Mouse (Mus musculus): ENCODE measurements around the gene Pex6. TPM values are rescaled to one million over a fixed set of nuclear protein-coding genes. Genes with fewer than 3 reads are reported as not detected.

Gene Pex6
- polyA plus RNA-seq, 1 experiment from 2014 or later, result 18.8 TPM

DNA sequence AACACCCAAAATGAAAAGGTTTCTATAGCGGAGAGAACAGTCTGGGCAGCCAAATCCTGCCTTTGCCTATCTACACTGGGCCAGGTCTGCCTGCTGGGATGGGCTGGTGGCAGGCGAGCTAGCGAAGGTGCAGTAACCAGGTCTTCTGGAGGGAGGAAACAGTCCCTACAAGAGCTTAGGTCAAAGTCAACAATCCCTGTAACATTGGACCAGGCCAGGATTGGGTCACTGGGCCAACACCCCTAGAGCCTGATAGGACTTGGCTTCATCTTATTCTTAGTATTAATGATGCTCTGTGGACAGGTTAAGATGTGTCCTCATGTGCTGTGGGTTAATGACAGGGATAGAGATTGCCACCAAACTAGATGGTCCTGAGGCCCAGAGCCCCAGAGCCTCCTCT lies 22.8 kb downstream of the Pex6 start:
- no peak for ATAC-seq (ENCODE audit: insufficient number of reproducible peaks, insufficient read depth, low FRiP score, low read depth)
- H3K9ac ChIP-seq (replicated peaks; ENCODE audit: low read depth, low read length), result no peak overlapping the region
- no peak overlapping the region for H3K4me3 ChIP-seq (ENCODE audit: low read depth, low read length)
- H3K9me3 ChIP-seq (ENCODE audit: control insufficient read depth, low read depth, low read length), result no peaks in the 10 kb centered on the region
- WGBS, result 88% methylated on average over 3 of the region's 3 CpGs
- no peaks in the 10 kb centered on the region for H3K4me1 ChIP-seq (ENCODE audit: control insufficient read depth, insufficient read depth, low read length)
- H3K27ac ChIP-seq (ENCODE audit: low read length), result no peak overlapping the region
- H3K36me3 ChIP-seq (ENCODE audit: control insufficient read depth, insufficient read depth, low read length), result peaks cover 7% of the 10 kb centered on the region; the same call in 1 of the 2 replicates
- no peaks in the 10 kb centered on the region for H3K27me3 ChIP-seq (ENCODE audit: control insufficient read depth, insufficient read depth, low read length)
- H3K4me2 ChIP-seq (replicated peaks; ENCODE audit: low read depth, low read length), result no peak overlapping the region

DNA sequence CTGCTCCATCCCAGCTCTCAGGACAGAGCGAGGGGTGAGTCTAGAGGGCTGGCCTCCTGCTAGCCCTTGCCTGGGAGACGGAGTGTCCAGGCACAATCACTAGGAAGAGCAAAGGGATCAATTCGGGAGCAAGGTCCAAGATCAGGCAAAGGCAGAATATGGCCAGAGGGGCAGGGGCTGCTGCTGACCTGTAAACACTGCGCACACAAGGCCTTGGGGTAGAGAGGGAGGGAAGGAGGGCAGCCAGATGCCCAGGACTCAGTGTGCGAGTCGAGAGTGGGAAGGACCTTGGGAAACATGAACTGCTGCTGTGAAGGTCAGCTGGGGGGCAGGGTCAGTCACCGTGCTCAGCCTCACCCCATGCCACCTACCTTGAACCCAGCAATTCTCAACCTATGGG lies 24.0 kb downstream of the Pex6 start:
- Histone ChIP-seq H3K27me3 (ENCODE audit: control insufficient read depth, insufficient read depth, low read length) (no peaks in the 10 kb centered on the region), H3K9ac (replicated peaks; ENCODE audit: low read depth, low read length) (no peak overlapping the region), H3K4me2 (replicated peaks; ENCODE audit: low read depth, low read length) (no peak overlapping the region), H3K27ac (ENCODE audit: low read length) (no peak overlapping the region), H3K4me3 (ENCODE audit: low read depth, low read length) (no peak overlapping the region), H3K36me3 (ENCODE audit: control insufficient read depth, insufficient read depth, low read length) (peaks cover 7% of the 10 kb centered on the region; the same call in 1 of the 2 replicates), H3K4me1 (ENCODE audit: control insufficient read depth, insufficient read depth, low read length) (no peaks in the 10 kb centered on the region), H3K9me3 (ENCODE audit: control insufficient read depth, low read depth, low read length) (no peaks in the 10 kb centered on the region)
- ATAC-seq (ENCODE audit: insufficient number of reproducible peaks, insufficient read depth, low FRiP score, low read depth), result no peak
- WGBS, result 81% methylated on average over 7 of the region's 7 CpGs

DNA sequence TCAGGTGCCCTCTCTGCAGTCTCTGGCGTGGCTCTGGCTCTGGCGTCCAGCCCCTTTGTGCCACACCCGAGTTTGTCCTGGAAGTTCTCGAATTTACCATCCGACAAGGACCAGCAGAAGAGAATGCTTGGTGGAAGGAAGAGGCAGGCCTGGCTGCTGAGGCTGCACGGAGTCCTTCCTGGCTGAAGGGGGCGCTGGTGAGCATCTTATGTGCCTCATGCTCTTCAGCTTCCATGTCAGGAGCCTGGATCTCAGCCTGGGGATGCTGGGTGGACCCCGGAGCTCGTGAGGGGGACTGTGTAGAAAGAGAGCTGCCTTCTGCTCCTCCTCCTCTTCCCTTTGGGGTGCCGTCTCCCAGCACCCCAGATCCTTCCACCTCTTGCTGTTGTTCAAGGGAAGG lies 24.9 kb downstream of the Pex6 start:
- Histone ChIP-seq H3K36me3 (ENCODE audit: control insufficient read depth, insufficient read depth, low read length) (peaks cover 7% of the 10 kb centered on the region), H3K27me3 (ENCODE audit: control insufficient read depth, insufficient read depth, low read length) (no peaks in the 10 kb centered on the region), H3K9ac (replicated peaks; ENCODE audit: low read depth, low read length) (no peak overlapping the region), H3K9me3 (ENCODE audit: control insufficient read depth, low read depth, low read length) (no peaks in the 10 kb centered on the region), H3K4me2 (replicated peaks; ENCODE audit: low read depth, low read length) (no peak overlapping the region), H3K4me1 (ENCODE audit: control insufficient read depth, insufficient read depth, low read length) (no peaks in the 10 kb centered on the region), H3K27ac (ENCODE audit: low read length) (no peak overlapping the region), H3K4me3 (ENCODE audit: low read depth, low read length) (no peak overlapping the region)
- ATAC-seq (ENCODE audit: insufficient number of reproducible peaks, insufficient read depth, low FRiP score, low read depth), result no peak
- 53% methylated on average over 10 of the region's 10 CpGs for WGBS

DNA sequence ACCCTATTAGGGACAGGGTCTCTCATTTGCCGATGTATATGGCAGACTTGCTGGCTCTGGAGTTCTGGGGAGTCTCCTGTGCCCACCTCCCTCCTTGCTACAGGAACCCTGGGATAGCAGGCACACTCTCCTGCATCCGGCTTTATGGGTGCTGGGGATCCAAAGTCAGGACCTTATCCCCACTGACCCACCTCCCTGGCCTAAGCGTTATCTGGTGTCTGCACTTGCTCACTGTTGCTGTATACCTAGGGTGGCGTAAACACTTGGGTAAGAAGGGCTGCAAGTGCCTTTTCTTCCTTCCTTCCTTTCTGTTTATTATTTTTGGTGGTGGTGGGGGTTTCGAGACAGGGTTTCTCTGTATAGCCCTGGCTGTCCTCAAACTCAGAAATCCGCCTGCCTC lies 30.0 kb downstream of the Pex6 start:
- Histone ChIP-seq H3K27ac (ENCODE audit: low read length) (no peak overlapping the region), H3K4me3 (ENCODE audit: low read depth, low read length) (no peak overlapping the region), H3K9me3 (ENCODE audit: control insufficient read depth, low read depth, low read length) (no peaks in the 10 kb centered on the region), H3K27me3 (ENCODE audit: control insufficient read depth, insufficient read depth, low read length) (no peaks in the 10 kb centered on the region), H3K4me1 (ENCODE audit: control insufficient read depth, insufficient read depth, low read length) (no peaks in the 10 kb centered on the region), H3K36me3 (ENCODE audit: control insufficient read depth, insufficient read depth, low read length) (peaks cover 14% of the 10 kb centered on the region), H3K4me2 (replicated peaks; ENCODE audit: low read depth, low read length) (no peak overlapping the region), H3K9ac (replicated peaks; ENCODE audit: low read depth, low read length) (no peak overlapping the region)
- 90% methylated on average over 6 of the region's 6 CpGs for WGBS
- ATAC-seq (ENCODE audit: insufficient number of reproducible peaks, insufficient read depth, low FRiP score, low read depth), result no peak

DNA sequence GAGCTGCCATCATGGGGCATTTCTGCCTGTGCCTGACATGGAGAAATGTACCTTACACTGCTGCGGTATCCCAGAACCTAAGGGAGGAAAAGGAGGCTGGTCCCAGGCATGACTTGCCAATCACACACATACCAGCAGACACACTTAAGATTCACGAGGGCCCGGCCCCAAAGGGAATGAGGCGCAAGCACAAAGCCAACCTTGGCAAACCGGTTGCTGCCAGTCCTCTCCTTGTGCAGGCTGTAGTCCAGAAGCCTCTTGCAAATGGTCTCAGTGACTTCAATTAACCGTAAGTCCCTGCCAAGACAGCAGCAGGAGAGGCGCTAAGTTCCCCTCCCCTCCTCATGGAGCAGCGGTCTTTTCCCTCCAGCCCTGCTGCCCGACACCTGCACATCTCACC lies 31.7 kb downstream of the Pex6 start:
- Histone ChIP-seq H3K4me1 (ENCODE audit: control insufficient read depth, insufficient read depth, low read length) (no peaks in the 10 kb centered on the region), H3K4me3 (ENCODE audit: low read depth, low read length) (no peak overlapping the region), H3K27me3 (ENCODE audit: control insufficient read depth, insufficient read depth, low read length) (no peaks in the 10 kb centered on the region), H3K4me2 (replicated peaks; ENCODE audit: low read depth, low read length) (no peak overlapping the region), H3K36me3 (ENCODE audit: control insufficient read depth, insufficient read depth, low read length) (peaks cover 19% of the 10 kb centered on the region), H3K27ac (ENCODE audit: low read length) (no peak overlapping the region), H3K9me3 (ENCODE audit: control insufficient read depth, low read depth, low read length) (no peaks in the 10 kb centered on the region), H3K9ac (replicated peaks; ENCODE audit: low read depth, low read length) (no peak overlapping the region)
- no peak for ATAC-seq (ENCODE audit: insufficient number of reproducible peaks, insufficient read depth, low FRiP score, low read depth)
- 85% methylated on average over 9 of the region's 9 CpGs for WGBS

DNA sequence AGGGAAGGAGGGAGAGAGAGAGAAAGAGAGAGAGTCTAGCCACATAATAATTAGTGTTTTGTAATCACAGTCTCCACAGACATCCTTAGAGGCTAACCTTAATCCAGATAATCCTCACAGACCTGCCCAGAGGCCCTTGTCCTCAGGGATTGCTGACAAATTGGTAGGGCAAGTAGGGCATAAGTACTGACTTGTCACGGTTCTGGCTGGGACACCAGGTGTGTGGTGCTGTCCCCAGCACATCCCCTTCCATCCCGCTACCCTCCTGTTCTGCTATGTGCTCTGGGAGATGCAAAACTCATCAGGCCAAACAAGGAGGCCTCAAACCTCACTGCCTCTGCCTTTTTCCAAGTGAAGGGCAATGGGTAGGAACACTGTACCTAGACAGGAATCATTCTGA lies 34.2 kb downstream of the Pex6 start:
- 87% methylated on average over 2 of the region's 2 CpGs for WGBS
- no peak for ATAC-seq (ENCODE audit: insufficient number of reproducible peaks, insufficient read depth, low FRiP score, low read depth)
- H3K4me2 ChIP-seq (replicated peaks; ENCODE audit: low read depth, low read length), result no peak overlapping the region
- no peaks in the 10 kb centered on the region for H3K4me1 ChIP-seq (ENCODE audit: control insufficient read depth, insufficient read depth, low read length)
- H3K9ac ChIP-seq (replicated peaks; ENCODE audit: low read depth, low read length), result no peak overlapping the region
- H3K36me3 ChIP-seq (ENCODE audit: control insufficient read depth, insufficient read depth, low read length), result peaks cover 19% of the 10 kb centered on the region
- H3K27me3 ChIP-seq (ENCODE audit: control insufficient read depth, insufficient read depth, low read length), result no peaks in the 10 kb centered on the region
- no peak overlapping the region for H3K27ac ChIP-seq (ENCODE audit: low read length)
- no peak overlapping the region for H3K4me3 ChIP-seq (ENCODE audit: low read depth, low read length)
- H3K9me3 ChIP-seq (ENCODE audit: control insufficient read depth, low read depth, low read length), result no peaks in the 10 kb centered on the region

DNA sequence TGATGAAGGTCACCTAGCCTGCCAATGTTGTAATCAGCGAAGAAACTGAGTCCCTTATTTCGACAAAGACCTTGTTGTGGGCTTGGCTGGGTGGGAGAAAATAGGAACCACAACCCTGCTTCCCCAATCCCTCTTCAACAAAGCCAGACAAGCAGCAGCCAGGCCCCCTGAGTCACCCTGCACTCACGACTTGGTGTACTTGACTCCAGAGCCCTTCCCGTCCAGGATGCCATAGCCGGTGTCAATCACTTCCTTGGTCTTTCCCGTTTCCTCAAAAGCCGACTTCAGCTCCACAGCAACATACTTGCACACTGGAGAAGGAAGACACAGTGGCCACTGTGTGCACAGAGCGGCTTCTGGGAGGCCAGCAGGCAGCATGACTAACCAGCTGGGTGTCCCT lies 36.0 kb downstream of the Pex6 start:
- no peak for ATAC-seq (ENCODE audit: insufficient number of reproducible peaks, insufficient read depth, low FRiP score, low read depth)
- no peak overlapping the region for H3K27ac ChIP-seq (ENCODE audit: low read length)
- H3K4me3 ChIP-seq (ENCODE audit: low read depth, low read length), result no peak overlapping the region
- no peak overlapping the region for H3K4me2 ChIP-seq (replicated peaks; ENCODE audit: low read depth, low read length)
- H3K27me3 ChIP-seq (ENCODE audit: control insufficient read depth, insufficient read depth, low read length), result no peaks in the 10 kb centered on the region
- peaks cover 18% of the 10 kb centered on the region; the same call in 1 of the 2 replicates for H3K36me3 ChIP-seq (ENCODE audit: control insufficient read depth, insufficient read depth, low read length)
- H3K9ac ChIP-seq (replicated peaks; ENCODE audit: low read depth, low read length), result no peak overlapping the region
- H3K4me1 ChIP-seq (ENCODE audit: control insufficient read depth, insufficient read depth, low read length), result no peaks in the 10 kb centered on the region
- no peaks in the 10 kb centered on the region for H3K9me3 ChIP-seq (ENCODE audit: control insufficient read depth, low read depth, low read length)
- WGBS, result 81% methylated on average over 8 of the region's 8 CpGs

DNA sequence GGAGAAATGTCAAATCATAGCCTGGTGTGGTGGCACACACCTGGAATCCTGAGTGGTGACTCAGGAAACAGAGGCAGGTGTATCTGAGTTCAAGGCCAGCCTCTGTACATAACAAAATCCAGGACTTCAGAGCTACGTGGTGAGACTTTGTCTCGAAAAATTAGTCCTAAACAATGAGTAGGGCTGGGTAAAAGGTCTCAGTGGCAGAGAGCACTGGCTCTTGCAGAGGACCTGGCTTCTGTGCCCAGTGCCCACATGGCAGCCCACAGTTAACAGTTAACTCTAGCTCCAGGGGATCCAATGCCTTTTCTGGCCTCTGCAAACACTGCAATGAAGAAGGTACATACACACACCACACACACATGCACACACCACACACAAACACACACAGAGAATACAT lies 36.5 kb downstream of the Pex6 start:
- no peaks in the 10 kb centered on the region for H3K27me3 ChIP-seq (ENCODE audit: control insufficient read depth, insufficient read depth, low read length)
- no peak overlapping the region for H3K9ac ChIP-seq (replicated peaks; ENCODE audit: low read depth, low read length)
- ATAC-seq (ENCODE audit: insufficient number of reproducible peaks, insufficient read depth, low FRiP score, low read depth), result no peak
- WGBS, result 85% methylated on average over 2 of the region's 2 CpGs
- peaks cover 12% of the 10 kb centered on the region; the same call in 1 of the 2 replicates for H3K36me3 ChIP-seq (ENCODE audit: control insufficient read depth, insufficient read depth, low read length)
- no peaks in the 10 kb centered on the region for H3K4me1 ChIP-seq (ENCODE audit: control insufficient read depth, insufficient read depth, low read length)
- no peak overlapping the region for H3K27ac ChIP-seq (ENCODE audit: low read length)
- no peak overlapping the region for H3K4me3 ChIP-seq (ENCODE audit: low read depth, low read length)
- H3K4me2 ChIP-seq (replicated peaks; ENCODE audit: low read depth, low read length), result no peak overlapping the region
- H3K9me3 ChIP-seq (ENCODE audit: control insufficient read depth, low read depth, low read length), result no peaks in the 10 kb centered on the region

DNA sequence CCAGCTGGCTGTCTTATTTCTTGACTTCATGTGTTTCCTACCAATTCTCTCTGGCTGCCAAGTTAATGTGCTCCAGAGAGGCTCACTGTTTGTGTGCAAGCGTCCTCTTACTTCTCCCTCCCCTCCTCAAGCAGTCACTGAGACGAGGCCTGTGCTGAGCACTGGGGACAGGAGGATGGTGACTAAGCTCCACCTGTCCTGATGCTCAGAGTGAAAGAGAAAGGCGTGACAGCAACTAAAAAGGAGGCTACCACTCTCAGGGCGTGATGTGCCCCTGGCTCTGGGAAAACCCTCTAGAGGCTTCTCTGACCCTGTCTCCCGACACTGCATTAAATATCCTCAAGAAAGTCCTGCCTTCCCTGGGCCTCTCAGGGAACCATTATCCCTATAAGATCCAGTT lies 38.0 kb downstream of the Pex6 start:
- Histone ChIP-seq H3K27me3 (ENCODE audit: control insufficient read depth, insufficient read depth, low read length) (no peaks in the 10 kb centered on the region), H3K4me1 (ENCODE audit: control insufficient read depth, insufficient read depth, low read length) (no peaks in the 10 kb centered on the region), H3K4me3 (ENCODE audit: low read depth, low read length) (no peak overlapping the region), H3K9ac (replicated peaks; ENCODE audit: low read depth, low read length) (no peak overlapping the region), H3K9me3 (ENCODE audit: control insufficient read depth, low read depth, low read length) (no peaks in the 10 kb centered on the region), H3K4me2 (replicated peaks; ENCODE audit: low read depth, low read length) (no peak overlapping the region), H3K36me3 (ENCODE audit: control insufficient read depth, insufficient read depth, low read length) (0 out of 2 replicates have a peak, but pooled peaks cover 6% of the 10 kb centered on the region), H3K27ac (ENCODE audit: low read length) (no peak overlapping the region)
- no peak for ATAC-seq (ENCODE audit: insufficient number of reproducible peaks, insufficient read depth, low FRiP score, low read depth)
- WGBS, result 92% methylated on average over 5 of the region's 5 CpGs
